Mouse (Mus musculus): ENCODE measurements at regions not wholly inside any gene's neighbourhood (a gene's known extent, or its start where the extent isn't known, plus 50 kb on each side); places are given as distances from the start of the nearest gene placed in this dataset.

- no peak for DNase-seq (ENCODE audit: low spot score in 2 of 2)
Measured at GRCm38 (mm10) chr5:45931252-45931651, 73.8 kb upstream of the Lcorl start.

GRCm38 (mm10) chr5:45925879-45926410, 68.5 kb upstream of the Lcorl start:
- DNase-seq (ENCODE audit: low spot score in 2 of 2) = no peak

GRCm38 (mm10) chr5:45923907-45924594, 66.6 kb upstream of the Lcorl start:
- DNase-seq (ENCODE audit: low spot score in 2 of 2) = no peak

Measured in gastrocnemius, postnatal 4 days (tissue).